Mouse (Mus musculus) midbrain, embryonic 12.5 days (tissue): ENCODE results near the gene Jaml. TPM values are rescaled to one million over a fixed set of nuclear protein-coding genes. Genes with fewer than 3 reads are reported as not detected.

Experiments used
- ATAC-seq: fragments of 200-750 bp; cut with Nextera tagmentation; 2 replicates; pipeline ENCODE4 v1.8.0; 2017; ENCODE audit warnings: low read depth, moderate TSS enrichment, moderate library complexity; ENCODE audit not compliant: low FRiP score
- H3K27ac ChIP-seq: fragments of 300-500 bp; sonication (generic); replicated peaks from 2 replicates; pipeline ENCODE4 v1.5.1; 2016; ENCODE audit warnings: mild to moderate bottlenecking
- H3K27me3 ChIP-seq: fragments of 300-500 bp; sonication (generic); 2 replicates; pipeline ENCODE4 v1.6.1; 2016; ENCODE audit warnings: mild to moderate bottlenecking
- H3K36me3 ChIP-seq: fragments of 300-500 bp; sonication (generic); 2 replicates; pipeline ENCODE4 v1.6.1; 2016
- H3K4me1 ChIP-seq: fragments of 300-500 bp; sonication (generic); 2 replicates; pipeline ENCODE4 v1.6.1; 2016
- H3K4me2 ChIP-seq: fragments of 300-500 bp; sonication (generic); replicated peaks from 2 replicates; pipeline ENCODE4 v1.6.1; 2016; ENCODE audit warnings: mild to moderate bottlenecking, moderate library complexity
- H3K4me3 ChIP-seq: fragments of 300-500 bp; sonication (generic); 2 replicates; pipeline ENCODE4 v1.5.1; 2016; ENCODE audit warnings: mild to moderate bottlenecking
- H3K9ac ChIP-seq: fragments of 300-500 bp; sonication (generic); replicated peaks from 2 replicates; pipeline ENCODE4 v1.6.1; 2016; ENCODE audit warnings: mild to moderate bottlenecking, moderate library complexity
- H3K9me3 ChIP-seq: fragments of 300-500 bp; sonication (generic); 2 replicates; pipeline ENCODE4 v1.6.1; 2016; ENCODE audit warnings: mild to moderate bottlenecking
- WGBS: fragments of 180-500 bp; shearing (Covaris S2); methylation state at CpG from one replicate; pipeline ENCODE4 v1.1.7; 2016; 5-methylcytosine and 5-hydroxymethylcytosine counted together
- polyA plus RNA-seq: library from polyadenylated mRNA; unstranded; fragments of >200 nt; fragmentation: Nextera tagmentation; extraction: Ambion mirVana; gene quantifications from 2 replicates; pipeline ENCODE4 v1.2.1, GENCODE M21; 2016

Gene Jaml
- polyA plus RNA-seq, 1 experiment from 2014 or later, result 0.17 TPM

DNA sequence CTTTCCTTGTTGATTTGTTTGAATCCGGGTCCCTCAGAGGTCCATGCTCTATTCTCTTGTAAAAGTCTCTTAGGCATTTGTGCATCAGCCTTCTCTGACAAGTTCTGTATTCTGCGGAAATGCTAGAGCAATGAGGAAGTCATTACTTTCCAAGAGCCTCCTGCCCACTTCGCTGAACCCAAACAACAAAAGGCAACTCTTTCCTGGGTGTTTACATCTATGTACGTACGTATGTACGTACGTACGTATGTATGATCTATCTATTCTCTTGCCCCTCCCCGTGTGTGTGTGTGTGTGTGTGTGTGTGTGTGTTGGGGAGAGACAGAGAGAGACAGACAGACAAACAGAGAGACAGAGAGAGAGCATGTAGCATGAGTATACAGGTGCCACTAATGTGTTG, 37.8 kb downstream of the Jaml start:
- Histone ChIP-seq H3K36me3 (no peaks in the 10 kb centered on the region), H3K9me3 (no peaks in the 10 kb centered on the region), H3K4me1 (peaks cover 14% of the 10 kb centered on the region), H3K27me3 (peaks cover 25% of the 10 kb centered on the region), H3K4me3 (no peak overlapping the region), H3K27ac (no peak overlapping the region), H3K4me2 (no peak overlapping the region), H3K9ac (no peak overlapping the region)
- ATAC-seq, result no peak
- WGBS, result 68% methylated on average over 9 of the region's 9 CpGs

DNA sequence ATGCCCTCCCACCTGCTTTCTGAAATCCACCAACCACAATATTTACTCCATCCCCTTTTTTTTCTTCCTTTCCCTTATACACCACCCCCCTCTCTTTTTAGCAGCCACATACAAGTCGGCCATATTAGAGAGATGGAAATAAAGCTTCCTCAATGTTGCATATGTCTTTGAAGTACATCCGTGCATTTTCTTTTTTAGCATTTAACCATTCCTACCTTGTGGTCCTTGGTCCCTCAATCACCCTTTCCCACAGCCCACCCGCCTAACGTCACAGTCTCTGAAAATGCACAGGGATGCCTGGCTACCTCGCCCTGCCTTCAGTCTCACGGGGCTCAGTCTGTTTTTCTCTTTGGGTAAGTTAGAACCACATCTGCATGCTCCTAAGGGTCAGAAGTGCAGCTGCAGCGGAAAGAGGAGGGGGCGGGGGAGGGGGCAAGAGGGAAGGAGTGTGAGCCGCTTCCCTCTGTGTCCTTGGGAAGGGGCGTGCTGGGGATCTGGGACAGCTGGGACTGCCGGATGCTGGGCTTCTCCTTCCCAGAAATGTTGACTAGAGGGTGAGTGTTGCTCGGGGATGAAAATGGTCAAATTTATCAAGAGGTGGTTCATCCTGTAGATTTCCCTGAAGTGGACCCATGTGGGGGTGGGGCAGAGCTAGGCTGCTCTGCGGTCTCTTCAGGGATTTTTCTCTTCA, 38.9 kb downstream of the Jaml start, which contains the start of gene Scn2b:
Gene Scn2b, plus strand, starts transcription at position 42 of the 691 bp plus-strand sequence.
- H3K27ac ChIP-seq, result peak within 1 kb of the TSS; percentile 72
- H3K4me2 ChIP-seq, result peak within 1 kb of the TSS; percentile 63
- H3K36me3 ChIP-seq, result no peaks in the 10 kb centered on the region
- ATAC-seq, result no peak
- peaks cover 23% of the 10 kb centered on the region for H3K4me1 ChIP-seq
- peak within 1 kb of the TSS; percentile 60 for H3K4me3 ChIP-seq
- 2% methylated on average over 13 of the region's 13 CpGs for WGBS
- no peaks in the 10 kb centered on the region for H3K9me3 ChIP-seq
- peak within 1 kb of the TSS; percentile 80 for H3K9ac ChIP-seq
- H3K27me3 ChIP-seq, result peaks cover 25% of the 10 kb centered on the region

- no peak for ATAC-seq
- Histone ChIP-seq H3K9me3 (no peaks in the 10 kb centered on the region), H3K27me3 (peaks cover 22% of the 10 kb centered on the region), H3K4me2 (peak overlapping the region; percentile 63), H3K9ac (peak overlapping the region; percentile 80), H3K36me3 (no peaks in the 10 kb centered on the region), H3K27ac (no peak overlapping the region), H3K4me3 (peak overlapping the region; percentile 60), H3K4me1 (peaks cover 23% of the 10 kb centered on the region)
- WGBS, result 30% methylated on average over 10 of the region's 10 CpGs
Observed at GRCm38 (mm10) chr9:45118552-45118951, 39.6 kb downstream of the Jaml start.

- Histone ChIP-seq H3K4me2 (peak overlapping the region; percentile 63; the same call in 1 of the 2 replicates), H3K9ac (no peak overlapping the region), H3K27me3 (peaks cover 22% of the 10 kb centered on the region), H3K27ac (no peak overlapping the region), H3K9me3 (no peaks in the 10 kb centered on the region), H3K4me3 (no peak overlapping the region), H3K4me1 (peaks cover 23% of the 10 kb centered on the region), H3K36me3 (no peaks in the 10 kb centered on the region)
- 95% methylated on average over 8 of the region's 8 CpGs for WGBS
- no peak for ATAC-seq
Observed at GRCm38 (mm10) chr9:45119316-45119953, 40.5 kb downstream of the Jaml start.

- Histone ChIP-seq H3K9ac (no peak overlapping the region), H3K9me3 (no peaks in the 10 kb centered on the region), H3K27me3 (peaks cover 22% of the 10 kb centered on the region), H3K27ac (no peak overlapping the region), H3K4me3 (no peak overlapping the region), H3K4me1 (peaks cover 23% of the 10 kb centered on the region), H3K36me3 (no peaks in the 10 kb centered on the region), H3K4me2 (no peak overlapping the region)
- 89% methylated on average over 14 of the region's 14 CpGs for WGBS
- ATAC-seq, result no peak
Observed at GRCm38 (mm10) chr9:45119954-45120530, 41.1 kb downstream of the Jaml start.

GRCm38 (mm10) chr9:45120567-45120966, 41.6 kb downstream of the Jaml start:
- H3K36me3 ChIP-seq, result peaks cover 4% of the 10 kb centered on the region; the same call in 1 of the 2 replicates
- no peak overlapping the region for H3K9ac ChIP-seq
- no peak for ATAC-seq
- no peak overlapping the region for H3K27ac ChIP-seq
- no peaks in the 10 kb centered on the region for H3K9me3 ChIP-seq
- peaks cover 23% of the 10 kb centered on the region for H3K4me1 ChIP-seq
- no peak overlapping the region for H3K4me3 ChIP-seq
- 91% methylated on average over 6 of the region's 6 CpGs for WGBS
- H3K4me2 ChIP-seq, result no peak overlapping the region
- peaks cover 22% of the 10 kb centered on the region for H3K27me3 ChIP-seq

GRCm38 (mm10) chr9:45121001-45121400, 42.0 kb downstream of the Jaml start:
- WGBS, result 64% methylated on average over 6 of the region's 6 CpGs
- no peak overlapping the region for H3K4me2 ChIP-seq
- no peak overlapping the region for H3K9ac ChIP-seq

DNA sequence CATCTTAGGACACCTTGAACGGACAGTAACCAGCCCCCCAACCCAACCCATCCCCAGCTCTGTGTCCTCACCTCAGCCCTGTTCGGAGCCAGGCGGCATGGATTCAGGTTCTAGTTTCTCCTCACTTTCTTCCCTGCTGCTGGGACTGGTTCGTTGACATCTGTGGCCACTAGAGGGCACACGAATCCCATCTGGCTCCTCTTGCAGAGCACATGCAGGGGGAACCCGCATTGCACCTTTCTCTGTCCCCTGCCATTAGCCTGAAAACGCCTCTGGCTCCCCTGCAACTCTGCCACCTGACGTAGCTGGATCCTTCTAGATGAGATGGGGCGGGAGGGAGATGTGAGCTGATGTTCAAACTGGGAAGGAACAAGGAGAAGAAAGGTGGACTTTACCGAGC, 42.8 kb downstream of the Jaml start:
- Histone ChIP-seq H3K9ac (no peak overlapping the region; the same call in 1 of the 2 replicates), H3K4me3 (no peak overlapping the region)
- WGBS, result 7% methylated on average over 10 of the region's 10 CpGs

More at GRCm38 (mm10) chr9:45121001-45121400, 42.0 kb downstream of the Jaml start:
- Histone ChIP-seq H3K4me3 (no peak overlapping the region), H3K9me3 (no peaks in the 10 kb centered on the region), H3K27ac (no peak overlapping the region), H3K36me3 (peaks cover 5% of the 10 kb centered on the region; the same call in 1 of the 2 replicates), H3K4me1 (peaks cover 20% of the 10 kb centered on the region), H3K27me3 (peaks cover 20% of the 10 kb centered on the region)
- ATAC-seq, result no peak

DNA sequence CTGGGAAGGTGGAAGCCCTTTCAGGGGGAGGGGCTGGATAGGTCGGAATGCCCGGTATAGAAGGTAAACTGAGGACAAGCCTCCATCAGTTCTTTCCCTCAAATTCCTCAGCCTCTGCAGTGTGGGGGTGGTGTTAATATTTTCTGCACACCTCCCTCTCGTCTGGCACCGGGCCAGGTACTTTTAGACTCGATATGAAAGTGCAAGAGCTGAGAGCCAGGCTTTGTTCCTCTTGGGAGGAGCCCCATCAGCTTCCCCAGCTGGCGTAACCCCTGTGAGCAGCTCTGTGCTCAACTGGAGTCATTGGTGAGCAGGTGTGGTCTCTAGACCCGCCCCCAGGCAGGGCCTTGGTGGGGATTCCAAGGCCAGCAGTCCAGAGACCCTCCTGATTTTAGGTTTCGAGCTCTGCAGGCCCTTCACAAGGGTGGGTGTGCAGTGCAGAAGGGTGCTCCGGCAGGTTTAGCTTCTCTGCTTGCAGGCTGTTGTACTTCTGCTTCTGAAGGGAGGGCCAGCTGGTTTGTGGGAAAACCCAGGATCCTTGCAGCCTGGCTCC, 43.3 kb downstream of the Jaml start:
- no peak overlapping the region for H3K27ac ChIP-seq

More for the DNA sequence above, 42.8 kb downstream of the Jaml start:
- no peaks in the 10 kb centered on the region for H3K9me3 ChIP-seq
- H3K4me1 ChIP-seq, result peaks cover 18% of the 10 kb centered on the region
- no peak overlapping the region for H3K27ac ChIP-seq
- H3K4me2 ChIP-seq, result peak overlapping the region; percentile 29
- peaks cover 5% of the 10 kb centered on the region; the same call in 1 of the 2 replicates for H3K36me3 ChIP-seq
- peaks cover 12% of the 10 kb centered on the region; the same call in 1 of the 2 replicates for H3K27me3 ChIP-seq
- peak; percentile 49; the same call in 1 of the 2 replicates for ATAC-seq

GRCm38 (mm10) chr9:45125211-45125610, 46.2 kb downstream of the Jaml start:
- 0 out of 2 replicates have a peak, but pooled peaks cover 6% of the 10 kb centered on the region for H3K27me3 ChIP-seq
- peaks cover 10% of the 10 kb centered on the region for H3K4me1 ChIP-seq
- ATAC-seq, result no peak
- no peaks in the 10 kb centered on the region for H3K9me3 ChIP-seq
- H3K36me3 ChIP-seq, result peaks cover 5% of the 10 kb centered on the region; the same call in 1 of the 2 replicates
- no peak overlapping the region for H3K4me3 ChIP-seq
- 91% methylated on average over 14 of the region's 14 CpGs for WGBS
- H3K9ac ChIP-seq, result no peak overlapping the region
- no peak overlapping the region for H3K27ac ChIP-seq
- H3K4me2 ChIP-seq, result no peak overlapping the region

More for the DNA sequence above, 43.3 kb downstream of the Jaml start:
- Histone ChIP-seq H3K4me3 (no peak overlapping the region), H3K4me1 (peaks cover 18% of the 10 kb centered on the region), H3K36me3 (peaks cover 5% of the 10 kb centered on the region; the same call in 1 of the 2 replicates), H3K9me3 (no peaks in the 10 kb centered on the region), H3K27me3 (0 out of 2 replicates have a peak, but pooled peaks cover 7% of the 10 kb centered on the region), H3K9ac (no peak overlapping the region; the same call in 1 of the 2 replicates), H3K4me2 (peak overlapping the region; percentile 29; the same call in 1 of the 2 replicates)
- ATAC-seq, result 0 out of 2 replicates have a peak, but pooled peaks have one; percentile 23
- WGBS, result 31% methylated on average over 9 of the region's 9 CpGs

- ATAC-seq, result no peak
- 62% methylated on average over 7 of the region's 7 CpGs for WGBS
- Histone ChIP-seq H3K36me3 (peaks cover 5% of the 10 kb centered on the region; the same call in 1 of the 2 replicates), H3K4me3 (no peak overlapping the region), H3K27me3 (0 out of 2 replicates have a peak, but pooled peaks cover under 1% of the 10 kb centered on the region), H3K4me1 (peaks cover 8% of the 10 kb centered on the region), H3K4me2 (no peak overlapping the region), H3K9ac (no peak overlapping the region), H3K9me3 (no peaks in the 10 kb centered on the region), H3K27ac (no peak overlapping the region)
Observed at GRCm38 (mm10) chr9:45126941-45127340, 48.0 kb downstream of the Jaml start.
